Mouse (Mus musculus): ENCODE measurements around the gene Hc. TPM values are rescaled to one million over a fixed set of nuclear protein-coding genes. Genes with fewer than 3 reads are reported as not detected.

The Hc gene
- polyA plus RNA-seq, 1 experiment, result not detected

- Histone ChIP-seq H3K27me3 (ENCODE audit: control insufficient read depth, insufficient read depth, low read length) (no peaks in the 10 kb centered on the region), H3K27ac (ENCODE audit: insufficient read depth, low read length) (peak overlapping the region; percentile 99), H3K4me1 (ENCODE audit: control insufficient read depth, insufficient read depth, insufficient read length) (peaks cover 45% of the 10 kb centered on the region), H3K4me3 (ENCODE audit: extremely low read depth, insufficient read depth, insufficient read length) (peak overlapping the region; percentile 56), H3K36me3 (ENCODE audit: control insufficient read depth, insufficient read depth, low read length) (peaks cover 1% of the 10 kb centered on the region; the same call in 1 of the 2 replicates)
- 77% methylated on average over 5 of the region's 5 CpGs for WGBS
- no peak for DNase-seq (ENCODE audit: low read depth in 1 of 2, low spot score in 2 of 2)
- TF ChIP-seq POLR2A (IDR thresholded peaks at IDR 0.05; ENCODE audit: low read depth, low read length) (no peak), CTCF (IDR thresholded peaks at IDR 0.05; ENCODE audit: extremely low read depth, insufficient read depth, insufficient read length, insufficient replicate concordance) (no peak)
Observed at GRCm38 (mm10) chr2:34960466-34960865, 100.8 kb downstream of the Hc start.

GRCm38 (mm10) chr2:34958582-34958981 is 102.7 kb downstream of the Hc start:
- TF ChIP-seq CTCF (IDR thresholded peaks at IDR 0.05; ENCODE audit: extremely low read depth, insufficient read depth, insufficient read length, insufficient replicate concordance) (no peak), POLR2A (IDR thresholded peaks at IDR 0.05; ENCODE audit: low read depth, low read length) (no peak)
- Histone ChIP-seq H3K4me3 (ENCODE audit: extremely low read depth, insufficient read depth, insufficient read length) (no peak overlapping the region), H3K27ac (ENCODE audit: insufficient read depth, low read length) (peak overlapping the region; percentile 77), H3K36me3 (ENCODE audit: control insufficient read depth, insufficient read depth, low read length) (peaks cover 1% of the 10 kb centered on the region; the same call in 1 of the 2 replicates), H3K4me1 (ENCODE audit: control insufficient read depth, insufficient read depth, insufficient read length) (peaks cover 42% of the 10 kb centered on the region), H3K27me3 (ENCODE audit: control insufficient read depth, insufficient read depth, low read length) (no peaks in the 10 kb centered on the region)
- DNase-seq (ENCODE audit: low read depth in 1 of 2, low spot score in 2 of 2), result peak in 1 of 2 experiments; percentile 41
- 27% methylated on average over 7 of the region's 7 CpGs for WGBS

- H3K27ac ChIP-seq (ENCODE audit: insufficient read depth, low read length), result peak overlapping the region; percentile 77
- H3K27me3 ChIP-seq (ENCODE audit: control insufficient read depth, insufficient read depth, low read length), result no peaks in the 10 kb centered on the region
- H3K4me1 ChIP-seq (ENCODE audit: control insufficient read depth, insufficient read depth, insufficient read length), result peaks cover 44% of the 10 kb centered on the region
- peak overlapping the region; percentile 16; the same call in 1 of the 2 replicates for H3K4me3 ChIP-seq (ENCODE audit: extremely low read depth, insufficient read depth, insufficient read length)
- peaks cover 3% of the 10 kb centered on the region; the same call in 1 of the 2 replicates for H3K36me3 ChIP-seq (ENCODE audit: control insufficient read depth, insufficient read depth, low read length)
- DNase-seq (ENCODE audit: low read depth in 1 of 2, low spot score in 2 of 2), result peak in 1 of 2 experiments; percentile 49
- WGBS, result 40% methylated on average over 7 of the region's 7 CpGs
- TF ChIP-seq CTCF (IDR thresholded peaks at IDR 0.05; ENCODE audit: extremely low read depth, insufficient read depth, insufficient read length, insufficient replicate concordance) (no peak), POLR2A (IDR thresholded peaks at IDR 0.05; ENCODE audit: low read depth, low read length) (no peak)
Observed at GRCm38 (mm10) chr2:34958036-34958435, 103.2 kb downstream of the Hc start.

- Histone ChIP-seq H3K4me3 (ENCODE audit: extremely low read depth, insufficient read depth, insufficient read length) (no peak overlapping the region), H3K27me3 (ENCODE audit: control insufficient read depth, insufficient read depth, low read length) (no peaks in the 10 kb centered on the region), H3K36me3 (ENCODE audit: control insufficient read depth, insufficient read depth, low read length) (peaks cover 3% of the 10 kb centered on the region; the same call in 1 of the 2 replicates), H3K4me1 (ENCODE audit: control insufficient read depth, insufficient read depth, insufficient read length) (peaks cover 40% of the 10 kb centered on the region), H3K27ac (ENCODE audit: insufficient read depth, low read length) (peak overlapping the region; percentile 77)
- TF ChIP-seq CTCF (IDR thresholded peaks at IDR 0.05; ENCODE audit: extremely low read depth, insufficient read depth, insufficient read length, insufficient replicate concordance), result no peak
- TF ChIP-seq POLR2A (IDR thresholded peaks at IDR 0.05; ENCODE audit: low read depth, low read length), result no peak
- 85% methylated on average over 1 of the region's 1 CpGs for WGBS
- DNase-seq (ENCODE audit: low read depth in 1 of 2, low spot score in 2 of 2), result no peak
Observed at GRCm38 (mm10) chr2:34957405-34957804, 103.8 kb downstream of the Hc start.

DNA sequence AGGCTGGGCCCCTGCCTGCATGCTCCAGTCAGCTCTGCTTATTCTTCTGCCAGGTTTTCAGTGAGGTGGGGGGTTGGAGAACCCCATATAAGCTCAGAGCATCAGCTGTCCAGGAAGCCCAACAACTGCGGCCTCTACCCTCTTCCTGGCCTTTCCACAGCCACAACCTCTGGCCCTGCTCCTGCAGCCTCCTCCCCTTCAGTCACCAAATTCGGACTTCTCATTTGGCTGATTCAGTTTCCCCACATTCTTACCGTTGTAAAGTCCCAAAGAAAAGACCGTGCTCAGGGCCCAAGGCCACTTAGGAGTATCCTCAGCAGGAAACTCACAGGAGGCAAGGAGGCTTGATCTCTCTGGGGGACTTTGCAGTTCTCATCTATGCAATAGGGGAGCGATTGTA is 104.3 kb downstream of the Hc start:
- Histone ChIP-seq H3K4me3 (ENCODE audit: extremely low read depth, insufficient read depth, insufficient read length) (no peak overlapping the region), H3K27me3 (ENCODE audit: control insufficient read depth, insufficient read depth, low read length) (no peaks in the 10 kb centered on the region), H3K27ac (ENCODE audit: insufficient read depth, low read length) (no peak overlapping the region), H3K4me1 (ENCODE audit: control insufficient read depth, insufficient read depth, insufficient read length) (peaks cover 36% of the 10 kb centered on the region), H3K36me3 (ENCODE audit: control insufficient read depth, insufficient read depth, low read length) (peaks cover 3% of the 10 kb centered on the region)
- 31% methylated on average over 5 of the region's 5 CpGs for WGBS
- DNase-seq (ENCODE audit: low read depth in 1 of 2, low spot score in 2 of 2), result no peak
- TF ChIP-seq POLR2A (IDR thresholded peaks at IDR 0.05; ENCODE audit: low read depth, low read length), result no peak

DNA sequence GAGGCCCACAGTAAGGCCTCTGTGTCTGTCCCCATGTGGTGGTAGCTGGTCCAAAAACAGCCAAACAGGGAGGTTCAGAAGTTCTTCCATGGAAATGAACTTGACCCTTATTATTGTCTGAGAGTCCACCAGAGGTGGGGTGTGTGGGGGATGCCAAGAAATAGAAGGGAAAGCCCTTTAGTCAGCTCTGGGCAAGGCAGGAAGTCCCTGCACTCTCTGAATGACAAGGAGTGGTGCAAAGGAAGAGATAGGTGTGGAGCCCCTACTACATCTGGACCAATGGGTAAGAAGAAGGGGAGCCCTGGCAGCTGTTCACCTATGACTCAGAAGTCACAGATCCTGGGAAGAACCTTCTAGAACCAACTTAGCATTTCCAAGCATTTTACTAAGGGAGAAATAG is 106.9 kb downstream of the Hc start:
- Histone ChIP-seq H3K27ac (ENCODE audit: insufficient read depth, low read length) (peak overlapping the region; percentile 2; the same call in 1 of the 2 replicates), H3K27me3 (ENCODE audit: control insufficient read depth, insufficient read depth, low read length) (no peaks in the 10 kb centered on the region), H3K4me3 (ENCODE audit: extremely low read depth, insufficient read depth, insufficient read length) (no peak overlapping the region), H3K36me3 (ENCODE audit: control insufficient read depth, insufficient read depth, low read length) (peaks cover 3% of the 10 kb centered on the region), H3K4me1 (ENCODE audit: control insufficient read depth, insufficient read depth, insufficient read length) (peaks cover 27% of the 10 kb centered on the region)
- DNase-seq (ENCODE audit: low read depth in 1 of 2, low spot score in 2 of 2), result no peak
- no peak for TF ChIP-seq CTCF (IDR thresholded peaks at IDR 0.05; ENCODE audit: extremely low read depth, insufficient read depth, insufficient read length, insufficient replicate concordance)

- H3K27ac ChIP-seq (ENCODE audit: insufficient read depth, low read length), result peak overlapping the region; percentile 46
- no peak overlapping the region for H3K4me3 ChIP-seq (ENCODE audit: extremely low read depth, insufficient read depth, insufficient read length)
- peaks cover 24% of the 10 kb centered on the region for H3K4me1 ChIP-seq (ENCODE audit: control insufficient read depth, insufficient read depth, insufficient read length)
- TF ChIP-seq CTCF (IDR thresholded peaks at IDR 0.05; ENCODE audit: extremely low read depth, insufficient read depth, insufficient read length, insufficient replicate concordance), result no peak
- no peak for TF ChIP-seq POLR2A (IDR thresholded peaks at IDR 0.05; ENCODE audit: low read depth, low read length)
- no peaks in the 10 kb centered on the region for H3K27me3 ChIP-seq (ENCODE audit: control insufficient read depth, insufficient read depth, low read length)
- DNase-seq (ENCODE audit: low read depth in 1 of 2, low spot score in 2 of 2), result no peak
- H3K36me3 ChIP-seq (ENCODE audit: control insufficient read depth, insufficient read depth, low read length), result peaks cover 3% of the 10 kb centered on the region
- WGBS, result 84% methylated on average over 2 of the region's 2 CpGs
Observed at GRCm38 (mm10) chr2:34953547-34954116, 107.6 kb downstream of the Hc start.
